Mouse (Mus musculus) CH12F3 (cell line): ENCODE results near the gene Scn8a.

ENCODE experiments used
- in situ Hi-C: fragments of 300-500 bp; cut with MboI; formaldehyde crosslinking; loops from 2 replicates; pipeline ENCODE4 v1.14.3; 2020; ENCODE audit warnings: low sequenced_read_pairs

The Scn8a gene

GRCm38 (mm10) chr15:101008386-101009010 lies 138.8 kb downstream of the Scn8a start:
- in situ Hi-C loops, result no loop called here

- in situ Hi-C loops, result no loop called here
Measured at GRCm38 (mm10) chr15:101011352-101011751, 141.7 kb downstream of the Scn8a start.

GRCm38 (mm10) chr15:101028960-101029359 lies 159.3 kb downstream of the Scn8a start:
- in situ Hi-C loops, result no loop called here

- in situ Hi-C loops, result no loop called here
Measured at GRCm38 (mm10) chr15:101039651-101040050, 170.0 kb downstream of the Scn8a start.

GRCm38 (mm10) chr15:101041966-101042365 lies 172.3 kb downstream of the Scn8a start:
- in situ Hi-C loops, result no loop called here

GRCm38 (mm10) chr15:101042613-101043012 lies 173.0 kb downstream of the Scn8a start:
- in situ Hi-C loops, result no loop called here

GRCm38 (mm10) chr15:101044531-101044930 lies 174.9 kb downstream of the Scn8a start:
- in situ Hi-C loops, result no loop called here

GRCm38 (mm10) chr15:101046039-101046526 lies 176.4 kb downstream of the Scn8a start:
- in situ Hi-C loops, result no loop called here

GRCm38 (mm10) chr15:101046527-101047193 lies 177.0 kb downstream of the Scn8a start:
- in situ Hi-C loops, result no loop called here

GRCm38 (mm10) chr15:101047194-101047555 lies 177.5 kb downstream of the Scn8a start, which contains the start of gene Gm47841:
Gene Gm47841, minus strand, starts transcription at chr15:101047397.
- in situ Hi-C loops, result no loop called here

- in situ Hi-C loops, result no loop called here
Measured at GRCm38 (mm10) chr15:101048338-101048896, 178.8 kb downstream of the Scn8a start.

GRCm38 (mm10) chr15:101051869-101052268 lies 182.2 kb downstream of the Scn8a start:
- in situ Hi-C loops, result no loop called here

GRCm38 (mm10) chr15:101052560-101053501 lies 183.2 kb downstream of the Scn8a start:
- in situ Hi-C loops, result no loop called here

- in situ Hi-C loops, result no loop called here
Measured at GRCm38 (mm10) chr15:101053832-101054459, 184.3 kb downstream of the Scn8a start.

- in situ Hi-C loops, result no loop called here
Measured at GRCm38 (mm10) chr15:101054541-101054940, 184.9 kb downstream of the Scn8a start.

GRCm38 (mm10) chr15:101056225-101056624 lies 186.6 kb downstream of the Scn8a start:
- in situ Hi-C loops, result no loop called here

GRCm38 (mm10) chr15:101059570-101060279 lies 190.1 kb downstream of the Scn8a start:
- in situ Hi-C loops, result no loop called here

GRCm38 (mm10) chr15:101060280-101060852 lies 190.7 kb downstream of the Scn8a start:
- in situ Hi-C loops, result no loop called here

- in situ Hi-C loops, result no loop called here
Measured at GRCm38 (mm10) chr15:101065069-101065468, 195.4 kb downstream of the Scn8a start.
